Mouse (Mus musculus) brain, embryonic 18.5 days (tissue): ENCODE data around the gene Rrn3.
"Not testable (repeated sequence)": the region's sequence is repeated elsewhere in the genome, so short reads cannot be mapped to it uniquely, and the experiment has no call there.

Source experiments
- DNase-seq: peaks from one replicate; pipeline ENCODE4 v3.0.0-alpha.2; 2012; ENCODE audit warnings: low read depth, low spot score

Rrn3 gene

GRCm38 (mm10) chr16:13780353-13781036 is at the start of gene Rrn3:
Rrn3 (plus strand) TSS chr16:13780708.
- peak; percentile 75 for DNase-seq

- DNase-seq: no peak
Measured at GRCm38 (mm10) chr16:13732786-13733185, 47.7 kb upstream of the Rrn3 start.

- DNase-seq: no peak
Measured at GRCm38 (mm10) chr16:13733518-13734137, 46.9 kb upstream of the Rrn3 start.

GRCm38 (mm10) chr16:13735977-13736376 is 44.5 kb upstream of the Rrn3 start:
- no peak for DNase-seq

- not testable (repeated sequence) for DNase-seq
Measured at GRCm38 (mm10) chr16:13739044-13739443, 41.5 kb upstream of the Rrn3 start.

- no peak for DNase-seq
Measured at GRCm38 (mm10) chr16:13740844-13741243, 39.7 kb upstream of the Rrn3 start.

- DNase-seq: no peak
Measured at GRCm38 (mm10) chr16:13747708-13748107, 32.8 kb upstream of the Rrn3 start.

- no peak for DNase-seq
Measured at GRCm38 (mm10) chr16:13748124-13748523, 32.4 kb upstream of the Rrn3 start.

GRCm38 (mm10) chr16:13748813-13749212 is 31.7 kb upstream of the Rrn3 start:
- DNase-seq: not testable (repeated sequence)

GRCm38 (mm10) chr16:13749306-13749705 is 31.2 kb upstream of the Rrn3 start:
- no peak for DNase-seq

- no peak for DNase-seq
Measured at GRCm38 (mm10) chr16:13749981-13750380, 30.5 kb upstream of the Rrn3 start.

- no peak for DNase-seq
Measured at GRCm38 (mm10) chr16:13750626-13751025, 29.9 kb upstream of the Rrn3 start.

- no peak for DNase-seq
Measured at GRCm38 (mm10) chr16:13753986-13754385, 26.5 kb upstream of the Rrn3 start.

GRCm38 (mm10) chr16:13754400-13755190 is 25.9 kb upstream of the Rrn3 start:
- peak; percentile 81 for DNase-seq

- no peak for DNase-seq
Measured at GRCm38 (mm10) chr16:13757823-13758222, 22.7 kb upstream of the Rrn3 start.

- DNase-seq: not testable (repeated sequence)
Measured at GRCm38 (mm10) chr16:13762807-13763206, 17.7 kb upstream of the Rrn3 start.

- no peak for DNase-seq
Measured at GRCm38 (mm10) chr16:13764519-13764918, 16.0 kb upstream of the Rrn3 start.

- DNase-seq: no peak
Measured at GRCm38 (mm10) chr16:13766367-13766766, 14.1 kb upstream of the Rrn3 start.

GRCm38 (mm10) chr16:13771603-13772002 is 8.9 kb upstream of the Rrn3 start:
- DNase-seq: not testable (repeated sequence)

GRCm38 (mm10) chr16:13772051-13772450 is 8.5 kb upstream of the Rrn3 start:
- not testable (repeated sequence) for DNase-seq

- DNase-seq: not testable (repeated sequence)
Measured at GRCm38 (mm10) chr16:13774011-13774410, 6.5 kb upstream of the Rrn3 start.

GRCm38 (mm10) chr16:13774651-13775050 is 5.9 kb upstream of the Rrn3 start:
- not testable (repeated sequence) for DNase-seq
